ENCODE assay signal across 29 mouse cellular contexts in genomic region chr15:99603216-99603615, GRCm38 (mm10). TPM values are rescaled to one million over a fixed set of nuclear protein-coding genes. Genes with fewer than 3 reads are reported as not detected.
DNase-seq lines count a peak whose midpoint lies in the region; ATAC-seq lines count a peak whose summit lies in the region.
"Had no signal": no experiment of that assay in that cellular context is flagged by ENCODE, and none has a peak within 500 bp of the region (broad histone marks: within the 10 kb centered on the region; RNA-seq: fewer than 3 reads in every experiment).

No protein-coding gene starts in this region.

- H3K9me3 ChIP-seq in hindbrain, embryonic 13.5 days, result no peaks in the 10 kb centered on the region
- no peaks in the 10 kb centered on the region for H3K9me3 ChIP-seq in hindbrain, embryonic 11.5 days (ENCODE audit: control insufficient read depth, low read length)
- no peaks in the 10 kb centered on the region for H3K9me3 ChIP-seq in neural tube, embryonic 13.5 days
- no peaks in the 10 kb centered on the region for H3K9me3 ChIP-seq in stomach, embryonic 16.5 days (replicated peaks; ENCODE audit: control insufficient read depth, low read length)
- H3K9me3 ChIP-seq: embryonic facial prominence, embryonic 12.5 days; forebrain, embryonic 10.5 days; forebrain, embryonic 15.5 days; heart, embryonic 15.5 days; limb, embryonic 15.5 days; liver, embryonic 15.5 days had no signal

- 0 out of 2 replicates have a peak, but pooled peaks cover 12% of the 10 kb centered on the region for H3K27me3 ChIP-seq in hindbrain, embryonic 13.5 days
- no peaks in the 10 kb centered on the region for H3K27me3 ChIP-seq in hindbrain, embryonic 11.5 days (ENCODE audit: control insufficient read depth, insufficient read depth, low read length)
- peaks cover 3% of the 10 kb centered on the region; the same call in 1 of the 2 replicates for H3K27me3 ChIP-seq in neural tube, embryonic 13.5 days
- H3K27me3 ChIP-seq in stomach, embryonic 16.5 days (ENCODE audit: control insufficient read depth, insufficient read depth, low read length), result peaks cover 9% of the 10 kb centered on the region; the same call in 1 of the 2 replicates

- H3K4me1 ChIP-seq in hindbrain, embryonic 13.5 days (replicated peaks), result peaks cover 80% of the 10 kb centered on the region
- peaks cover 21% of the 10 kb centered on the region for H3K4me1 ChIP-seq in hindbrain, embryonic 11.5 days (replicated peaks; ENCODE audit: control insufficient read depth, insufficient read depth, low read length)
- H3K4me1 ChIP-seq in neural tube, embryonic 13.5 days (replicated peaks), result peaks cover 80% of the 10 kb centered on the region
- H3K4me1 ChIP-seq in stomach, embryonic 16.5 days (ENCODE audit: control insufficient read depth, insufficient read depth, low read length), result peaks cover 14% of the 10 kb centered on the region

- no peaks in the 10 kb centered on the region for H3K36me3 ChIP-seq in hindbrain, embryonic 13.5 days
- no peaks in the 10 kb centered on the region for H3K36me3 ChIP-seq in hindbrain, embryonic 11.5 days (ENCODE audit: control insufficient read depth, insufficient read depth, low read length)
- H3K36me3 ChIP-seq in neural tube, embryonic 13.5 days, result no peaks in the 10 kb centered on the region
- no peaks in the 10 kb centered on the region for H3K36me3 ChIP-seq in stomach, embryonic 16.5 days (ENCODE audit: control insufficient read depth, insufficient read depth, low read length)
- H3K36me3 ChIP-seq: embryonic facial prominence, embryonic 12.5 days; forebrain, embryonic 10.5 days; forebrain, embryonic 15.5 days; heart, embryonic 15.5 days; limb, embryonic 15.5 days; liver, embryonic 15.5 days had no signal

- no peak overlapping the region for H3K4me3 ChIP-seq in hindbrain, embryonic 13.5 days
- H3K4me3 ChIP-seq in hindbrain, embryonic 11.5 days (ENCODE audit: low read depth, low read length), result no peak overlapping the region
- no peak overlapping the region for H3K4me3 ChIP-seq in neural tube, embryonic 13.5 days
- H3K4me3 ChIP-seq in stomach, embryonic 16.5 days (replicated peaks; ENCODE audit: low read length), result no peak overlapping the region
- H3K4me3 ChIP-seq: embryonic facial prominence, embryonic 12.5 days; forebrain, embryonic 10.5 days; forebrain, embryonic 15.5 days; heart, adult 2 months; heart, embryonic 15.5 days; limb, embryonic 15.5 days; liver, embryonic 15.5 days had no signal

- WGBS in hindbrain, embryonic 13.5 days, result 89% methylated on average over 7 of the region's 7 CpGs
- WGBS in hindbrain, embryonic 11.5 days, result 79% methylated on average over 7 of the region's 7 CpGs
- WGBS in neural tube, embryonic 13.5 days, result 84% methylated on average over 7 of the region's 7 CpGs
- WGBS in stomach, embryonic 16.5 days, result 67% methylated on average over 7 of the region's 7 CpGs

- DNase-seq in frontal cortex, postnatal 25 days (ENCODE audit: low spot score in 2 of 2), result no peak
- no peak for DNase-seq in hindbrain, embryonic 11.5 days (ENCODE audit: low spot score)
- no peak for DNase-seq in neural tube, embryonic 10.5 days (ENCODE audit: extremely low spot score, low spot score)
- no peak for DNase-seq in c-Kit-positive CD71-positive TER-119-positive erythroid progenitor cells, embryonic 14.5 days (ENCODE audit: low spot score)
- DNase-seq: adrenal gland, postnatal 14 days; cerebellum, adult 8-10 months; heart, adult 2 months; heart, postnatal 36 days; kidney, postnatal 25 days; lung, embryonic 14.5 days; lung, postnatal 14 days; midbrain, embryonic 14.5 days; thymus, adult 18-20 months; thymus, postnatal 25 days had no signal

- H3K9ac ChIP-seq in hindbrain, embryonic 13.5 days, result no peak overlapping the region
- H3K9ac ChIP-seq in hindbrain, embryonic 11.5 days (ENCODE audit: low read depth, low read length), result no peak overlapping the region
- H3K9ac ChIP-seq in neural tube, embryonic 13.5 days, result no peak overlapping the region
- no peak overlapping the region for H3K9ac ChIP-seq in stomach, embryonic 16.5 days (ENCODE audit: low read length)
- H3K9ac ChIP-seq: embryonic facial prominence, embryonic 12.5 days; forebrain, embryonic 15.5 days; heart, embryonic 15.5 days; limb, embryonic 15.5 days; liver, embryonic 15.5 days; lung, embryonic 14.5 days had no signal

- no peak overlapping the region for H3K4me2 ChIP-seq in hindbrain, embryonic 13.5 days
- H3K4me2 ChIP-seq in hindbrain, embryonic 11.5 days (replicated peaks; ENCODE audit: low read depth, low read length), result no peak overlapping the region
- no peak overlapping the region for H3K4me2 ChIP-seq in neural tube, embryonic 13.5 days
- H3K4me2 ChIP-seq in stomach, embryonic 16.5 days (ENCODE audit: low read depth, low read length), result no peak overlapping the region
- H3K4me2 ChIP-seq: embryonic facial prominence, embryonic 12.5 days; forebrain, embryonic 15.5 days; heart, embryonic 15.5 days; limb, embryonic 15.5 days; liver, embryonic 15.5 days; lung, embryonic 14.5 days had no signal

- peak; percentile 42 for ATAC-seq in frontal cortex, adult (ENCODE audit: low TSS enrichment)
- no peak for ATAC-seq in hindbrain, embryonic 13.5 days (ENCODE audit: low FRiP score)
- no peak for ATAC-seq in hindbrain, embryonic 11.5 days (ENCODE audit: low FRiP score)
- no peak for ATAC-seq in neural tube, embryonic 13.5 days (ENCODE audit: low read depth)
- ATAC-seq in stomach, embryonic 16.5 days (ENCODE audit: insufficient read depth, low FRiP score), result no peak
- ATAC-seq: CD4-positive, CD25-positive, alpha-beta regulatory T cell, adult 4 months; forebrain, embryonic 15.5 days; intestine, postnatal 0 days had no signal

- peak overlapping the region; percentile 86; the same call in 1 of the 2 replicates for H3K27ac ChIP-seq in hindbrain, embryonic 13.5 days
- H3K27ac ChIP-seq in hindbrain, embryonic 11.5 days (ENCODE audit: low read depth, low read length), result no peak overlapping the region
- H3K27ac ChIP-seq in neural tube, embryonic 13.5 days (replicated peaks), result peak overlapping the region; percentile 87
- H3K27ac ChIP-seq in stomach, embryonic 16.5 days (ENCODE audit: low read length), result 0 out of 2 replicates have a peak overlapping the region, but pooled peaks have one; percentile 7
- H3K27ac ChIP-seq: embryonic facial prominence, embryonic 12.5 days; forebrain, embryonic 15.5 days; heart, adult 2 months; heart, embryonic 15.5 days; limb, embryonic 15.5 days; liver, embryonic 15.5 days had no signal

RNA-seq across cellular contexts. Expression of gene Aqp6, which starts 2.0 kb away (rescaled TPM):
- polyA plus RNA-seq in hindbrain, embryonic 13.5 days (2015; fragmentation: Nextera tagmentation; extraction: Ambion mirVana), result 2.6 and 3.2 TPM in 2 replicates
- 1.0 and 1.7 TPM in 2 replicates for polyA plus RNA-seq in hindbrain, embryonic 11.5 days (2014; fragmentation: Nextera tagmentation; extraction: Ambion mirVana)
- polyA plus RNA-seq in neural tube, embryonic 13.5 days (2015; fragmentation: Nextera tagmentation; extraction: Ambion mirVana), result 3.5 and 3.6 TPM in 2 replicates
- not detected in 2 replicates for polyA plus RNA-seq in stomach, embryonic 16.5 days (2015; fragmentation: Nextera tagmentation; extraction: Ambion mirVana)
- polyA plus RNA-seq: CD4-positive, CD25-positive, alpha-beta regulatory T cell, adult 4 months; forebrain, embryonic 10.5 days; forebrain, embryonic 15.5 days; heart, embryonic 15.5 days; intestine, postnatal 0 days; kidney, embryonic 14.5 days; limb, embryonic 15.5 days; liver, embryonic 15.5 days; lung, embryonic 14.5 days; small intestine, adult 2 months; stomach, embryonic 14.5 days had no signal

RNA-seq across cellular contexts. Expression of gene Aqp5, which starts 12.6 kb away (rescaled TPM):
- polyA plus RNA-seq in hindbrain, embryonic 13.5 days (2015; fragmentation: Nextera tagmentation; extraction: Ambion mirVana), result 2.1 and 2.5 TPM in 2 replicates
- 0.28 and 0.36 TPM in 2 replicates for polyA plus RNA-seq in hindbrain, embryonic 11.5 days (2014; fragmentation: Nextera tagmentation; extraction: Ambion mirVana)
- polyA plus RNA-seq in neural tube, embryonic 13.5 days (2015; fragmentation: Nextera tagmentation; extraction: Ambion mirVana), result 1.9 and 2.3 TPM in 2 replicates
- 0.19 TPM in 1 of 2 replicates, not detected in the other for polyA plus RNA-seq in stomach, embryonic 16.5 days (2015; fragmentation: Nextera tagmentation; extraction: Ambion mirVana)
- polyA plus RNA-seq: CD4-positive, CD25-positive, alpha-beta regulatory T cell, adult 4 months; forebrain, embryonic 10.5 days; forebrain, embryonic 15.5 days; intestine, postnatal 0 days had no signal

RNA-seq across cellular contexts. Expression of gene Aqp2, which starts 24.4 kb away (rescaled TPM):
- not detected in 2 replicates for polyA plus RNA-seq in hindbrain, embryonic 13.5 days (2015; fragmentation: Nextera tagmentation; extraction: Ambion mirVana)
- not detected in 2 replicates for polyA plus RNA-seq in hindbrain, embryonic 11.5 days (2014; fragmentation: Nextera tagmentation; extraction: Ambion mirVana)
- not detected in 2 replicates for polyA plus RNA-seq in neural tube, embryonic 13.5 days (2015; fragmentation: Nextera tagmentation; extraction: Ambion mirVana)
- not detected in 2 replicates for polyA plus RNA-seq in stomach, embryonic 16.5 days (2015; fragmentation: Nextera tagmentation; extraction: Ambion mirVana)
- polyA plus RNA-seq: CD4-positive, CD25-positive, alpha-beta regulatory T cell, adult 4 months; embryonic facial prominence, embryonic 12.5 days; forebrain, embryonic 10.5 days; forebrain, embryonic 15.5 days; heart, embryonic 15.5 days; intestine, postnatal 0 days; limb, embryonic 15.5 days; liver, embryonic 15.5 days; lung, embryonic 14.5 days; midbrain, embryonic 14.5 days; small intestine, adult 2 months; stomach, embryonic 14.5 days had no signal

RNA-seq across cellular contexts. Expression of gene Racgap1, which starts 48.2 kb away (rescaled TPM):
- polyA plus RNA-seq in hindbrain, embryonic 13.5 days (2015; fragmentation: Nextera tagmentation; extraction: Ambion mirVana), result 97.6 and 102 TPM in 2 replicates
- polyA plus RNA-seq in hindbrain, embryonic 11.5 days (2014; fragmentation: Nextera tagmentation; extraction: Ambion mirVana), result 161 and 202 TPM in 2 replicates
- 130 and 133 TPM in 2 replicates for polyA plus RNA-seq in neural tube, embryonic 13.5 days (2015; fragmentation: Nextera tagmentation; extraction: Ambion mirVana)
- polyA plus RNA-seq in stomach, embryonic 16.5 days (2015; fragmentation: Nextera tagmentation; extraction: Ambion mirVana), result 112 and 116 TPM in 2 replicates
